Mouse (Mus musculus) thymus, postnatal 25 days (tissue): ENCODE measurements around the gene Usp35.

ENCODE experiments used
- DNase-seq: peaks from one replicate; pipeline ENCODE4 v3.0.0; 2022

Usp35 gene

DNA sequence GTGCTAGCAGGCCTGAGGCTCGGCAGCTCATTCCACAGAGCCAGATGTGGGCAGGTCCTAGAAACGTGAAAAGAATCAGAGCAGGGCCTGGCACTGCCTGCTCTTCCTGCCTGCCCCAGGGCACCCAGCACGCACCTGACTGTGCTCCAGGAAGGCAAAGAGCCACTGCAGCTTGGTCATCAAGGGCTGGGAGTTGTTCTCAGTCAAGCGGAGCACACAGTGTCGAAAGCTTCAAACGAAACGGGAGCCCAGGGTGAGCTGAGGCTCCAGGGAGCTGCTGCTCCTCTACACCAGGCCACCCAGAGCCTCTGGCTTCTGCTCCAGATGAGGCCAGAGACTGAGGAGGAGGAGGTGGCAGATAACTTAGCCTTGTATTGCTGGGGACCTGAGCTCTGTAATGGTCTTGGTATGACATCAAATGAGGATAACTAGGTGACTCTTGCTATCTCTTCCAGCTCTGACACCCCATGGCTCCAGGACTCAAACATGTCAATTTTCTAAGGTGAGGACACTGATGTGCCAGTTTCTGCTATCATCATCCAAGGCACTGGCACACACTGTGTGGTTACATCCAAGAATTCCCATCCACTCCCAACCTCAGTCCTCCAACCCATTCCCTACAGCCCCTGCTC, 18.3 kb downstream of the Usp35 start:
- DNase-seq = no peak

DNA sequence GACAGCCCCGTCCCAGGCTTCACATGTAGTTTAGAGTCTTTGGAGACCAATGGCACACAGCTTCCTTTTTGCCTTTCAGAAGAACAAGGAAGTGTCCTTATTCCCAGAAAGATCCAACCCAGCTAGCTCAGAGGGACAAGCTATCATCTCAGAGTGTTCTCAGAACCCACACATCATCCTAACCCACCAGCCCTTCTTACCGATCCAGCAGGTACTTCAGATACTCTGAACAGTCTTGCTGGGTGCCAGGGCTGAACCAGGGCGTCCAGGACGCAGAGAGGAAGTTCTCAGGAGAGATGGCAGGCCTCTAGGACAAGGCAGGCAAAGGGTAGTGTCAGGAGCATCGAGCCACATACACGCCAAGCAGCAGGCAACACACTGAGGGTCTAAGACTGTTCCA, 19.0 kb downstream of the Usp35 start:
- DNase-seq = no peak

DNA sequence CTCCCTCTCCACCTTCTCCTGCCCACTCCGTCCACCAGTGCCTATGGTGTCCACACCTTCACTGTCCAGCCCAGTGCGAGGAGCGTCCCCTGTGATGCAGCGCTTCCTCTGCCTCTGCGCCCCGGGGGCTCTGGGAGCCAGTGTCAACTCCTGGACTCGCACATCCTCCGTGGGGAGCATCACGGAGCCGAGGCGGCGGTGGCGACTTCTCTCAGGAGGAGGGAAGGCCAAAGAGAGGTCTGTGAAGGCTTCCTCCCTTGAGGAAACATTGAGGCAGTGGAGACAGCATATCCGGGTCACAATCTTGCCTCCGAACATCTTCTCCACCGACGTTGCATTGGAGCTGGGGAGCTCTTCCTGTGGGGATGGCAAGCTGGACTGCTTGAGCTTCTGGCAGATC, 19.6 kb downstream of the Usp35 start:
- no peak for DNase-seq

DNA sequence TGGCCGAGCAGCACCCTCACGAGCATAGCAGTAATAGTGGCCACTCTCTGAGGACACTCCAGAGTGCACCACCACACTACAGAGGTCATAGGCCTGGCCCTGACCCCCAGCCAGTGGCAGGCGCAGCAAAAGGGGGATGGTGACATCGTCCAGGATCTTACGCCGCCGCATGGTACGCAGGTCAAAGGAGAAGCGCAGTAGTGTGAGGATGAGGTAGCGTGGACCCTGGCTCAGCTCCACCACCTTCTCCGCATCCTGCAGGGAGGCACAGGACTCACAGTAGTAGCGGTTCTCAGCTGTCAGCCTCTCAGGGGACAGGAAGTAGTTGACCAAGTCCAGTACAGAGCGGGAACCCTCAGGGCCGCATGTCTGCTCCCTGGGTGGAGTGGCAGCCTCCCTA, 20.2 kb downstream of the Usp35 start:
- no peak for DNase-seq

DNA sequence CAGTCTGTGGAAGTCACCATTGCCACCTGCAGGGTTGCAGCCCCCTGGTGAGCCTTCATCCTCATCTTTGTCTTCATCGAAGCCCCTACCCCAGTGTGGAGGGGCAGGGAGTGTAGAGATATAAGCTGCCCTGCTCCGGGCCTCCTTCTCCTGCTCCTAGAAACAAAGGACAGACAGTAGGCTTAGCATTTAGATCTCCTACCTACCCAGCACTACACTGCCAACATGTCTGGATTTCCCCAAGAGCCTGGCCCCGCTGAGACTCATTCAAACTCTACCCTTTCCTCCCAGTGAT, 21.5 kb downstream of the Usp35 start:
- DNase-seq = no peak

DNA sequence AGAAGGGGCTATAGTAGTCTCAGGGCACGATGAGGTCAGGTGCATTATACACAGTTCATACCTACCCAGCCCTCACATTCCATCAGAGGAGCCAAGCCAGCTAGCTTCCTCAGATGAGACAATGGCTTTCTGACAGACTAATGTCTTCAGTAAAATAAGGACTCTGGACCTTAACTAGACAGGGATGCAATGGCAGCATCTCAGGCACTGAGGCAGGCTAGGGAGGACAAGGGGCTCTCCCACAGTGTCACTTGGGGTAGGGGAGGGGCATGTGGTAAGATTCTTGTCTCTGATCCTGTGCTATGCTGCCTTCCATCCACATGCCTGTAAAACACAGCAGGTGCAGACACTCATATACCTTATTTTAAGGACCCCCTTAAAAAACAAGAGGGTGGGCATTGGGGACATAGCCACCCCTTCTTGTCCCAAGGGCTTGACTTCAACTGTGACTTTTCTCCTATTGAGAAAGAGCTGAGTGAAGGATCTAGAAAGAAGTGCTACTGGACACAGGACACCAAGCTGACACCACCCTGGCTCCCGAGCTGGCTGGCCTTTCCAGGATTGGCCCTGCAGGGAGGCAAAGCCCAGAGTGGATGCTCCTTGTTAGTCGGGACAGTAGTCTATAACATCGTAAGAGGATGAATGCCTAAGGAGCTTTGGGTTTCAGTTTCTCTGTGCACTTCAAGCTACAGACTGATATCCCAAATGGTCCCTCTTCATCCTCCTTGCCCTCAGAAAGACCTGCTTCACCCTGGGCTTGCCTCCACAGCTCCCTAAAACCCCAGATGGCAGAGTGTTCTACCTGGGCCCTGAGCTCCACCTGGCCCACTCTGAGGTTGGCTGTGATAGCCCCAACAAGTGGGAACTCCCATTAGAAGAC, 22.1 kb downstream of the Usp35 start:
- DNase-seq = no peak

DNA sequence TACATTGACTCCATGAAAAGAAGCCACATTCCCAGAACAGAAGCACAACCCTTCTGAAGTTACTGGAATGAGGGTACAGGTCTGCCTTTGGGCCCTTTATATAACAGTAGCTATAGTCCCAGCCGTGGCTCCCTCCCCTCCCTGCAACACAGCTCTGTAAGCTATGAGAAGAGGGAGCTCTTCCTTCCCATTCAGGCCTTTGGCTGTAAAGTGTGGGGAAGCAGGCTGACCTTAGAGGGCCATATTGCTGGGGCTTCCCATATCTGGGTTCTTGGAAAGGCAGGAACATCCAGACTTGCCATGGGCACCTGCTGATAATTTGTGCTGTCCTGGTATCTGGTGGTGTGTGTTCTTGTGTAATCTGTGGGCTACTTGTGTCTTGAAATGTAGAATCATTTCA, 24.3 kb downstream of the Usp35 start:
- no peak for DNase-seq

DNA sequence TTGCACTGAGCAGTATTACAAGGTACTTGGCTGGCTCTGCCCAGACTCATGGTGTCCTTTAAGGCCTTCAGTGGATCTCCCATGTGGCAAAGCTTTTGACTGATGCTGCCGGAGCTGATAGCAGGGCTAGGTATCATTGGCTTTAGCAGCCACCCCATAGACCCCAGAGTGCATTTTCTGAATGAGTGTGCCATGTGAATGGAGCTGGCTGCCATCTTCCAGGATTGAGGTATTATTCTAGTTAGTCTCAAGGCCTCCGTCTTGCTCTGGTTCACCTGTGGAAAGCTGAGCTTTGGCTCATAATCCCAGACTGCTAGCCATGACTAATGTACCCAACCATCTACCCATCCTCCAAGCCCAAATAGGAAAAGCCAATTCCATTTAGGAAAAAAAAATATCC, 25.0 kb downstream of the Usp35 start:
- DNase-seq = no peak

DNA sequence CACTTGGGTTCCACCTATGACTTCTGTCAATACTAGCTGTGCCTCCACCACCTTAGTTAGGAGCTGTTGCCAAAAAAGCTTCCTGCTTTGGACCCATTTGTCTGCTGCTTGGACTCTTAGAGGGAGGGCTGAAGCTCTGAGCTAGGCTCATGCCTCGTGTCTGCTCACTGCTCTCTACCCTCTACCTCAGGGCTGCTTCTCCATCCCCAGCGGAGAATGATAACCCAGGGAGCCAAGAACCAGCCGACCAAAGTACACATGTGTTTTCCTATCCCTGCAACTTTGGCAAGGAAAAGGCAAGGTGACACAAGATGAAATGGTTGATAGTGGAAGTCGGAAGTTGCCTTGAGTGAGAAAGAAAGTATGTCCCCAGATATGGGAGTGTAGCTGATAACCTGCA, 26.6 kb downstream of the Usp35 start:
- no peak for DNase-seq

DNA sequence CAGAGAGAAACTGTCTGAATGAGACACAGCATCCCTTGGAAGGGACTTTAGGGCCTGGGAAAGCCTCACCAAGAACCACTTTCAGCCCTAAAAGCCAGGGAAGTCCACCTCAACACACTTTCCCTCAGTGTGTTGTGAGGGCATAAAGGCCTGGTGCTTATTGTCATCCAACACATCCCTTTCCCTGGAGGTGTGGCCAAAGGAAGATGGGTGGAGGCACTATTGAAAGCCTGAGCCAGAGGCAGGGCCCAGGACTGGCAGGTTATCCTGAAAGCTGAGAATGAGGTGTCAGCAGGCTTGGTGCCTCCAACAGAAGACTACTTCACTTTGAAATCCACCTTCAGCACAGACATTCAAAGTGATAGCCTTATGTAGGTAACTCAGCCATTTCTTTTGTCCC, 27.3 kb downstream of the Usp35 start:
- no peak for DNase-seq

DNA sequence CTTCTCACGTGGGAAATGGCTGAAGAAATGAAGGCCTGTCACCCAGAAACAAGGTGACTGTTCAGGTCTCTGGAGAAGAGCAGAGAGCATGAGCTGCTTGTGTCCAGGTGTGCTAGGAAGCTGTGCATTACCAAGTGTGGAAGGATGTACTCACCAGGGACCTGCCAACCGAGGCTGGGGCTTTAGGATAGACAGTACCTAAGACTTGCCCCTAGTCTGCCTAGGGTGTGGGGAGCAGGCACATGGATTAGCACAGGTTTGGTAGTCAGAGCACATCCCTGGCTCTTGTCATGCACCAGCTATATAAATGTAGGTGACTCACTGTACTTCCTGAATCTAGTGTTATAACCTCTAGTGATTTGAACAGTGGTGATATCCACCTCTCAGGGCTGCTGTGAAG, 28.2 kb downstream of the Usp35 start:
- DNase-seq = no peak

DNA sequence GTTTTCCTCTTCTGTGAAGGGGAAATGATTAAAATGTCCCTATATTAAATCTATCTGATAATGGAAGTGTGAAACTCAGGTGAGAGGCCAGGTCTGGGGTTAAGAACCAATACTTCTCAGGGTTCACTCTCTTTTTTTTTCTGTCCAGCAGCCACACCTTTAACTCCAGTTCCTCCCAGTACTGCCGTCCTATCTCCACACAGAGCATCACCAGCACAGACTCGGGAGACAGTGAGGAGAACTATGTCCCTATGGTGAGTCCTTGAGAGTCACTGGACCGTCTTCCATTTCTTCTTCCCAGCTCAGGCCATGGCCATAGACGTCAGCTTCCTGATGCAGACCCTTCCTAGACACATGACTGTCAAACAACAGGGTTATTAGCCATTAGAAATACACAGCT, 28.9 kb downstream of the Usp35 start:
- DNase-seq = no peak

DNA sequence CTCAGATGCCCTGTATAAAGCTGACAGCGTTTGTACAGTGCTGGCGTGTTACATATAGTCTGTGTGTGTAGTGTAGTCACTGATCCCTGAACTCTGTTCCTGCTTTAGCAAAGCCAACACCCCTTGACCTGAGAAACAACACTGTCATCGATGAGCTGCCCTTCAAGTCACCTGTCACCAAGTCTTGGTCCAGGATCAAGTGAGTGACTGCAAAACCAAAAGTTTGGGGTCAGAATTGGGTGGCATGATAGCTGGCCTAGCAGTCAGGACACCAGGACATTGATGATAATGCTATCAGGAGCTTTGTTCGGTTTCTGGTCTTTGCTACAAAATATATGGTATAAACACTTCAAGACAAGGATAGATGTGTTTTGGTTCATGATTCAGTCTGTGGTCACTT, 29.6 kb downstream of the Usp35 start:
- no peak for DNase-seq

DNA sequence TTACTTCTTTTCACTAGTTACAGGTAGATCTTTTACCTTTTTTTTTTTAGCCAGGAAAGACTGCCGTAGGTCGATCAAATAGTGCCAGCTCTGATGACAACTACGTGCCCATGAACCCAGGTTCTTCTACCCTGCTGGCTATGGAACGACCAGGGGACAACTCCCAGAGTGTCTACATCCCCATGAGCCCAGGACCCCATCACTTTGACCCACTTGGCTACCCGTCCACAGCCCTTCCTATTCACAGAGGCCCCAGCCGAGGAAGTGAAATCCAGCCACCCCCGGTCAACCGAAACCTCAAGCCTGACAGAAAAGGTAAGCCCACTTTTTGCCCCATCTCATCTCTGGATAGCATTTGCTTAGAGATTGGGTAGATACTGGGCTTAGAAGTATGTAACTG, 30.5 kb downstream of the Usp35 start:
- no peak for DNase-seq

DNA sequence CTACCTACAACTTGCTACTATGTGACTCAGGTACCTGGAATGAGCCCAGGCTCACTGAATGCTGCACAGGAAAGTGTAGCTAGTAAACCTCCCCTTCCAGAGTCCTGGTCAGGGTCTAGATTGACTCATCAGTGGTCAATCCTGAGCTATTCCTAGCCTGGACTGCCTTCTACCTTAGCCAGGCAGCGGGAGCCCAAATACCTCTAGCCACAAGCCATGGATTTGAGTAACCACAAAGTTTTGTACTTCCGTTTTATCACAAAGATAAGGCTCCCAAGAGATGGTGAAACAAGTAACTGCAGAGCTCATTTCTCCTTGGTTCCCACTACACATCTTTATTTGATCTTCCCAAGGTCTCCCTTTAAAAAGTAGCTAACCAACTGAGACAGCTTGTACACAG, 30.9 kb downstream of the Usp35 start:
- DNase-seq = no peak

DNA sequence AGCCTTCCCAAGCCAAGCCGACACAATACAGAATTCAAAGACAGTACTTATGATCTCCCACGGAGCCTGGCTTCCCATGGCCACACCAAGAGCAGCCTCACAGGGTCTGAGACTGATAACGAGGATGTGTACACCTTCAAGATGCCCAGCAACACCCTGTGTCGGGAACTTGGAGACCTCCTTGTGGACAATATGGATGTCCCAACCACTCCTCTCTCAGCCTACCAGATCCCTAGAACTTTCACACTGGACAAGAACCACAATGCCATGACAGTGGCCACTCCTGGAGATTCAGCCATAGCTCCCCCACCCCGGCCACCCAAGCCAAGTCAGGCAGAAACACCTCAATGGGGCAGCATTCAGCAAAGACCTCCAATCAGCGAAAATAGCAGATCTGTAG, 32.9 kb downstream of the Usp35 start:
- DNase-seq = no peak

DNA sequence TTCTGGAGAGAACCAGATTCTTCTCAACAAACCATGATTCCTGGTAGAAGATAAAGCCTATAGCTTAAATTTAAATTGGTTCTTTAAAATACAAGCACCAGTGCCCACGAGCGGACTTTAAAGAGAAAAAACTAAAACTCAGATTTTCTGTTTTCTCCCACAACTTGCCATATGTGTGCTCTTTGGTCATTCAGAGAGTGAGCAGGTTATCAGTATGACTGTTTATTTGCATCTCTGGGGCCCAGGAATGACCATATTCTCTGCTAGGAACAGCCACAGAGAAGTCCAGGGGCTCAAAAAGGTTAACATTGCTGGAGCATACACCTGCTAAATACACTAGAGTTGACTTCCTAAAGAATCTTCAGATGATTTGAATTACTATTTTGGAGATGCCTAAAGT, 33.5 kb downstream of the Usp35 start:
- DNase-seq = no peak

DNA sequence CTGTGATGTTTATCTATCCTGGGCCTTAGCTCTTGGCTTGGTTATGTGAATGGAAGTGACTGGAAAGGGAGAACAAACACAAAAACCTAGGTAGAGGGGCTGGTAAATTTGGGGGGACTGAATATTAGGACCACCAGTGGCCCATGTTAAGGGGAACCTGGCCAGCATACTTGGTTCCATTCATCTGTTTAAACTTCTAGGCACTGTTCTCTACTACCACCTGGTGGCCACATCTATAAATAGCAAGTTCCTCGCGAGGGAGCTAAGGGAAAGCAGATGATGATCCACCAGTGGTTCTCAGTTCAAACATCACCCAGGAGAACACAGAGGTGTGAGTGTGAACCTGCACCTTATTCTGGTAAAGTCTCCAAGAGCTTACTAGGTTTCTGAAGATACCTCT, 34.4 kb downstream of the Usp35 start:
- DNase-seq = peak; percentile 52

DNA sequence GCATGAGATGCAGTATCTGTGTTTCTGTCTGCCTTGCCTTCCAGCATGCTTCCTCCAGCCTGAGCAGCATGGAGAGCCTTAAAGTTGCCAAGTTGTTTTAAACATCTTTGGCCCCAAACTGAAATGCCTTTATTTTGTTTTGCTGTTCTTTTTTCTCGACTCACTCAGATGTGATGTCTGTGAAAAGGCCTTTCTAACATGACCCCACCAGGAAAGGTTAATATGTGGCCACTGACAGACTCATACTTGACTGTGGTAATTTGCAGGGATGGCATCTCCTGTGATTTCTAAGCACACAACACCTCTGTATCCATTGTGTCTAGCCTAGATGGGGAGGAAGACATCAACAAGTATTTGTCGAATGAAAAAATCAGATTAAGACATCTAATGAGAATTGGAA, 34.8 kb downstream of the Usp35 start:
- DNase-seq = no peak

DNA sequence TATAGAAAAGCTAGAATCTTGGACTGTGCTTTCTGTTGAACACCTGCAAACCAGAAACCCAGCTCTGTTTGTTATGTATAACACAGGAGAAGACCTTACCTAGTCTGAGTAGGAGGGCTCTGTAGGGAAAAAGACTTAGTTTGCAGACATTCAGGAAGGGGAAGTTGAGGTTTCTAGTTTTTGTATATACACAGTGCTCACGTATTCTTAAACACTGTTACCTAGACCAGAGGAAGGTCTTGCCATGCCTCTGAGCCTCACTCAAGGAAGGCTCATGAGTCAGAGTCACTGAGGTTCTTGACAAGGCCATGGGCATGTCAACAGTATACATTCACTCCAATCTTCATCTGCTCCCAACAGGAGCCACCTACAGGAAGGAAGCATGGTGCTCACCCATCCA, 60.8 kb downstream of the Usp35 start:
- DNase-seq = no peak

DNA sequence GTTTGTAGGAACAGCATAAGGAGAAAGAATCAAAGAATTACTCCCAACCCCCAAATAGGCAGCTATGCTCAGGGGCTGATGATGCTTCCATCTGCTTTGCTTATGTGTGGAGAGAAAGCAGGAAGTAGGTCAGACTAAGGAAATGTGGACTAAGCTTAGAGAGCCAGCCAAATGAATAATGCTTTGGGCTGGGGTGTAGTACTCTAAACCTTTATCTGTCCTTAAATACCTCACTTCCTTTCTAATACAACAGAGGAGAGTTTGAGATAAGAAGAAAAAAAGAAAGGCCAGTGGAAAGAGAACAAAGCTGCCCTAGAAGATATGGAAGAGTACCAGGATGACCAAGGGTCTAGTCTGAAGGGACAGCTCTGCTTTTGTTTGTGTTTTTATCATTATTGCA, 61.5 kb downstream of the Usp35 start:
- no peak for DNase-seq

DNA sequence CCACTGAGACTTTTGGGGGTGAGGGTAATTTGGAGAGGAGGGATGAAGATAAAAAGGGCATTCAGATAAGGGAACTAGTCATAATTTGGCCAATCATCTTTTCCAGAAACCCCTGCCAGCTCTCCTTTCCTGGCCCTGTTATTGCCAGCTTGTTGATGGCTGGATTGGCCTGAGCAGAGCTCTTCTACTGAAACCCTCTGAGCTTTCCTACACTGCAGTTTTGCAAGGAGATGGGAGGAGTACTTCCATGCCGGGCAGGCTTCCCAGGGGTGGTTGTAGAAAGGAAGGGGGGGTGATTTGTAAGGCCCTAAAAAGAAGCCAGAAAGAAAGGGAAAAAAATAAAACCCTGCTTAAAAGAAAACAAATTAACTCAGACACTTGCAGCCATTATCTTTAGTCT, 69.3 kb downstream of the Usp35 start:
- DNase-seq = no peak
